Mouse (Mus musculus): ENCODE results near the gene Fgf18. TPM values are rescaled to one million over a fixed set of nuclear protein-coding genes. Genes with fewer than 3 reads are reported as not detected.

Gene Fgf18
- polyA plus RNA-seq, 1 experiment from 2014 or later: 2.8 TPM

DNA sequence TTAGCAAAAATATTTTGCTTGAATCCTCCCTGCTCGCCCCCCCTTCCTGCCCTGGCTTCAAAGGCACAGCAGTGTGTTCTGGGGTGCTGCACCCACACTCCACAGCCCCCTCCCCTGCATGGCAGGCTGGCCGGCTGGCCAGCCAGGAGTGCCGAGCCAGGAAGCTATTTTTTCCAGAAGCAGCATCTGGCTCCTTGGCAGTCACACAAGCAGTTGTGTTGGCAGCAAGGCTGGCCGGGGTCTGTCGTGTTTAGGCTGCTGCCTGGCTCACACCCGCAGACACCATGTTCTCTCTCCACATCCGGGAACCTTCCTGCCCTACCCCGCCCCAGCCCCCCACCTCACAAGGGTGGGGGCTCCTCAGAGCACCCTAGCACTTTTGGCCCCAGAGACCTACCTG, 71.9 kb downstream of the Fgf18 start:
- Histone ChIP-seq H3K36me3 (replicated peaks) (no peaks in the 10 kb centered on the region), H3K27me3 (replicated peaks; ENCODE audit: low read depth, poor library complexity, severe bottlenecking) (peaks cover 29% of the 10 kb centered on the region), H3K27ac (replicated peaks) (no peak overlapping the region), H3K9me3 (no peaks in the 10 kb centered on the region), H3K4me1 (peaks cover 27% of the 10 kb centered on the region), H3K4me3 (no peak overlapping the region)
- no peak for DNase-seq (ENCODE audit: low spot score)
- 71% methylated on average over 8 of the region's 8 CpGs for WGBS

DNA sequence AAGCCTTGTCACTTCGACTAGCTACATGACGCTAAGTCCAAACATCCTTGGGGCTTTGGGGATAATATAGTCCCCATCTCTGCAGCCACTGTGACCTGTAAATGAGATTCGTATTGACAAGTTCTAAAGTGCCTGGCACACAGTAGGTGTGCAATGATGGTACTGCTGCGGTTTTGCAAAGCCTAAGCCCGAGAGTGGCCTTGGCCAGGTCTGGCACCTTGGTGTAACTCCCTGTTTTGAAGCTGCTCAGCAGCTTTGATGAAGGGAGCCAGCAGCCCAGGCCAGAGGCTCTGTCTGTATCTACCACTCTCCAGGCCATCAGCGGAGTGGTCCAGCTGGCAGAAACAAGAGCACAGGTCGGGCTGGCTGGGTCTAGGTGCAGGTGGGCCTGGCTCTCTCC, 72.7 kb downstream of the Fgf18 start:
- Histone ChIP-seq H3K9me3 (no peaks in the 10 kb centered on the region), H3K27me3 (replicated peaks; ENCODE audit: low read depth, poor library complexity, severe bottlenecking) (peaks cover 22% of the 10 kb centered on the region), H3K4me3 (no peak overlapping the region), H3K4me1 (peaks cover 27% of the 10 kb centered on the region), H3K27ac (replicated peaks) (no peak overlapping the region), H3K36me3 (replicated peaks) (no peaks in the 10 kb centered on the region)
- 85% methylated on average over 7 of the region's 7 CpGs for WGBS
- no peak for DNase-seq (ENCODE audit: low spot score)

DNA sequence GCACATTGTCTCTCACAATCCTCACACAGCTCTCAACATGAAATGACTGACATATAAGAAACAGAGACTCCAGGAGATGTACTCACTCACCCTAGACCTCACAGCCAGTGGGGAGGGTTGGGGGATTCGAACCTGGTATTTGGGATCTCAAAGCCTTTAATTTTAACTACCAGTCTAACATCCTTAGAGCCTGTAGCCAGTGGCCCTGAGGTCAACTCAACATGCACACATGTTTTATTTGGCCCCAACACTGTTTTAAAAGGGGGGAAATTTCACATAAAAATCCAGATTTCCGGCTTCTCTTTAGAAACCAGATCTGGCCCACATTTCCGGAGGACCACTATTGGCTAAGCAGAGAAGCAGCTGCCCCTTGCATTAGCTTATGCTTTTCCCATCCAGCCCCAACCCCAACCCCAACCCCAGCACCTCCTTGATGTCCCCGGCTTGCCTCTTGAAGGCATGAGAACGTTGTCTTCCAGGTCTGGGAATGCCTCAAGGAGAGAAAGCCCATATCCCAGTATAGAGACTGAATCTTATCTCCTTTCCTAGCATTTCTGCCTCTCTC, 75.8 kb downstream of the Fgf18 start:
- H3K4me1 ChIP-seq: peaks cover 10% of the 10 kb centered on the region; the same call in 1 of the 2 replicates
- H3K4me3 ChIP-seq: no peak overlapping the region
- 88% methylated on average over 5 of the region's 5 CpGs for WGBS
- H3K27me3 ChIP-seq (replicated peaks; ENCODE audit: low read depth, poor library complexity, severe bottlenecking): peaks cover 4% of the 10 kb centered on the region; the same call in 1 of the 2 replicates
- no peaks in the 10 kb centered on the region for H3K36me3 ChIP-seq (replicated peaks)
- DNase-seq (ENCODE audit: low spot score): no peak
- H3K27ac ChIP-seq (replicated peaks): no peak overlapping the region
- H3K9me3 ChIP-seq: no peaks in the 10 kb centered on the region

DNA sequence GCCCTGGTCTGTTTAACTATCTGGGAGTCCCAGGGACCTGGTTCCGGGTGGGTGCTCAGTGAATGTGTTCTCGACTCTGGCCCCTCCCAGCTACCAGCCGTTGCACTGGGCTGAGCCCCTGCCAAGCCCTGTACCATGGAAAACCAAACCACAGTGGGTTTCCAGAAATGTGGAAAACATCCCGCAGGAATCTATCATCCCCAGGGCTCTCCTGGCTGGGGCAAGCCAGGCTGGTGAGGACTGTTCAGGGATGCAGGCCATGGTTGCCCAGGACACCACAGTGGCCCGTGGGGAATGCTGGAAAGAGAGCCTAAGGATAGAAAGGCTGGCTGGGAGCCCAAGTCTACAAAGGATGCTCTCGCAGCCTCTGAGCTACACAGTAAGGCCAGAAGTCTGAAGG, 76.7 kb downstream of the Fgf18 start:
- peaks cover 4% of the 10 kb centered on the region; the same call in 1 of the 2 replicates for H3K4me1 ChIP-seq
- no peaks in the 10 kb centered on the region for H3K36me3 ChIP-seq (replicated peaks)
- H3K27me3 ChIP-seq (replicated peaks; ENCODE audit: low read depth, poor library complexity, severe bottlenecking): 0 out of 2 replicates have a peak, but pooled peaks cover 2% of the 10 kb centered on the region
- no peak overlapping the region for H3K4me3 ChIP-seq
- WGBS: 78% methylated on average over 6 of the region's 6 CpGs
- no peak for DNase-seq (ENCODE audit: low spot score)
- H3K9me3 ChIP-seq: no peaks in the 10 kb centered on the region
- H3K27ac ChIP-seq (replicated peaks): no peak overlapping the region

Other genes starting within 250 kb of the Fgf18 start
- 1,564 and 1,604 TPM in 2 replicates for gene Npm1, start 15.8 kb upstream of the Fgf18 start, polyA plus RNA-seq (2016; fragmentation: Nextera tagmentation; extraction: Ambion mirVana)
- 5.0 TPM in 2 replicates for gene Tlx3, start 56.2 kb upstream of the Fgf18 start, polyA plus RNA-seq (2016; fragmentation: Nextera tagmentation; extraction: Ambion mirVana)
- gene Gm12117, start 129.3 kb upstream of the Fgf18 start, polyA plus RNA-seq (2016; fragmentation: Nextera tagmentation; extraction: Ambion mirVana): 0.39 TPM in 1 of 2 replicates, not detected in the other

All from embryonic facial prominence, embryonic 10.5 days (tissue).